Mouse (Mus musculus) G1E-ER4 (cell line): Measurements from ENCODE around the gene Ccdc97. TPM values are rescaled to one million over a fixed set of nuclear protein-coding genes. Genes with fewer than 3 reads are reported as not detected.

Experiments
- GATA1 ChIP-seq: IDR thresholded peaks from one replicate; pipeline ENCODE4 v1.8.0; 2012; ENCODE audit warnings: low read length, inconsistent platforms
- polyA plus RNA-seq: library from polyadenylated mRNA; stranded (reverse); fragments of >175 nt; gene quantifications from 2 replicates; pipeline ENCODE4 v1.2.3, GENCODE M21; 2012

Ccdc97 gene
- polyA plus RNA-seq, 1 experiment, result 114 TPM

DNA sequence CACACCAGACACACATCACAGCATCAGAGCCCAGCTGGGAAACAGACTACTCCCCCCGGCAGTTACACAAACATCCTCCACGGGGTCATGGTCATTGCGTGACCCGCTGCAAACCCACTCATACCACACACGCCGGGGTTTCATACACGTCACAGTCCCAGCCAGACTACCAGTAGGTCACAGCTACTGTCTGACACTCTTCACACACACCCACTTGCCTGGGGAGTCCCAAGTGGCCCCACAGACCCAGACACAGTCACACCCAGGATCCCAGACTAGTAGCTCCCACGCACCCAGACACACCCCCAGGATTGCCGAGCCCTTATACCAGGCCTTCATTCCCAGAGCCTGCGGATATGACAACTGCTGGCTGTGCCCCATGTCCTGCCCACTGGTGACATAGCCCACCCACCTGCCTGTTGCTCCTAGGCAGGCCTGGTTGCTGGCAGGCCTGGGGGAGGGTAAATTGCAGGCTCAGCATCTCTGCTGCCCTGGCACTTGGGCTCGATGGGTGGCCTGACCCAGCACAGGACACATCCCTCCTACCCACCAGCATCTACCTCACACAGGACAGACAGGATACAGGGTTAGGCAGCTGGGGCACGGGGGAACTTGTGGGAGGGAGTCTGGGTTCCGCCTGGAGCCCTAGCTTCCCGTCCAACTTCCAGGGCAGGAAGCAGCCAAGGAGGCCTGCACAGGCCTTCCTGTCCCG lies 11.2 kb downstream of the Ccdc97 start:
- no peak for TF ChIP-seq GATA1

DNA sequence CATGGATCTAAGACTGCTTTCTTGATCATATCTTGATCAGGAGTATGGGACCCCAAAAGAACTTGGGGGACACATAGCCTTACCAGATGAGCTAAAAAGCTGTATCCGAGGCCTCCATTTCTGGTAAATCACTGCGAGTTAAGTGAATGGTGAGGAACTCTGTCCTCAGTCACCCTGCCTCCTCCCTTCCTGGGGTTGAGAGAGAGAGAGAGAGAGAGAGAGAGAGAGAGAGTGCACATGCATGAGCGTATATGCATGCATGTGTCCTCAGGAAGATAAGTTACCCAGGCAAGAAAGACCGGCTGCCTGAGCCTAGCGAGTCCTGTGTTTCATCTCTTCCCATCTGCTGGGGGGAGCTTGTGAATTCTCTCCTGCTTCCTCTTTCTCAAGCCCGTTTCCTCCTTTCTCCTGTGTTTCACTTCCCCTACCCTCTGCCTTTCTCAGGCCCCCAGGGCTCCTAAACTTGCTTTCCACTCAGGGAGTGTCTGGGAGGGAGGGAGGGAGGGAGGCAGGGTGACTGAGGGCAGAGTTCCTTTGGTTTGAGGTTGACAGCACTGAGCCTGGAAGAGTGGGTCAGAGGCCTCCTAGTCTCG lies 12.2 kb downstream of the Ccdc97 start:
- TF ChIP-seq GATA1, result no peak

DNA sequence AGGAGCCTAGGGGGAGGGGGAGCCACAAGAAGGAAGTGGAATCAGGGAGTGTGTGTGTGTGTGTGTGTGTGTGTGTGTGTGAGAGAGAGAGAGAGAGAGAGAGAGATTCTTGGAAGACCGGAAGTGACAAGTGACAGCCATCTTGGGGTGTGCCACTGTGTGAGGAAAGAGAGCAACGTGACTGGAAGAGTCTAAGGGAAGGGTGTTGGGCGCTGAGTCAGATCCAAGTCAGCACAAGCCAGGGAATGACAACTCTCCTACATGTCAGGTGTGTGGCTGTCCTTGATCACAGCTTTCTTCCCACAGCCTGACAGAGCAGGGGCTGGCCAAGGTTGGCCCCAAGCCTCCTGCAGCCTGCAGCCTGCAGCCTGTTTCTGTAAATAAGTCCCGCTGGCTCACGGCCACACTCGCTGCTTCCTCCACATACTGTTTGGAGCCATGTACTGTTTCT lies 13.1 kb downstream of the Ccdc97 start:
- no peak for TF ChIP-seq GATA1

DNA sequence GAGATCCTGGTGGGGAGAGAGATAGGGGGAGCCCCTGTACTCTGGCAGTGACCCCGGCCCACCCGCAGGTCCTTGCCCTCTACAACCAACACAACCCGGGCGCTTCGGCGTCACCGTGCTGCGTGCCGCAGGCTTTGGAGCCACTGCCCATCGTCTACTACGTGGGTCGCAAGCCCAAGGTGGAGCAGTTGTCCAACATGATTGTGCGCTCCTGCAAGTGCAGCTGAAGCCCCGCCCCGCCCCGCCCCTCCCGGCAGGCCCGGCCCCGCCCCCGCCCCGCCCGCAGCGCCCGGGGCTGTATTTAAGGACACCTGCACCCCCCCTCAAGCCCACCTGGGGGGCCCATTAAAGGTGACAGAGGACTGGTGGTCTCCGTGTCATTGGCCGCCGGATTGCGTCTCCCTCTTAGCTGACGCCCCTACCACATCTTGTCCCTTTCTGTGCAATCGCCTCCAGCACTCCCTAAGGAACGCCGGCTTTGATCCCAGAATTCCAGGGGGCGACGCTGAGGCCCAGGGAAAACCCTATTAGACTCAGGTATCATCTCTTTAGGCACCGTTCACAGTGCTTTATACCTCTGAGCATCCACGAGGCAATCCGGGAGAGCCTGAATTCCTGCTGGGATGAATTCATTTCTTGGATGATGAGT lies 14.0 kb downstream of the Ccdc97 start:
- no peak for TF ChIP-seq GATA1

DNA sequence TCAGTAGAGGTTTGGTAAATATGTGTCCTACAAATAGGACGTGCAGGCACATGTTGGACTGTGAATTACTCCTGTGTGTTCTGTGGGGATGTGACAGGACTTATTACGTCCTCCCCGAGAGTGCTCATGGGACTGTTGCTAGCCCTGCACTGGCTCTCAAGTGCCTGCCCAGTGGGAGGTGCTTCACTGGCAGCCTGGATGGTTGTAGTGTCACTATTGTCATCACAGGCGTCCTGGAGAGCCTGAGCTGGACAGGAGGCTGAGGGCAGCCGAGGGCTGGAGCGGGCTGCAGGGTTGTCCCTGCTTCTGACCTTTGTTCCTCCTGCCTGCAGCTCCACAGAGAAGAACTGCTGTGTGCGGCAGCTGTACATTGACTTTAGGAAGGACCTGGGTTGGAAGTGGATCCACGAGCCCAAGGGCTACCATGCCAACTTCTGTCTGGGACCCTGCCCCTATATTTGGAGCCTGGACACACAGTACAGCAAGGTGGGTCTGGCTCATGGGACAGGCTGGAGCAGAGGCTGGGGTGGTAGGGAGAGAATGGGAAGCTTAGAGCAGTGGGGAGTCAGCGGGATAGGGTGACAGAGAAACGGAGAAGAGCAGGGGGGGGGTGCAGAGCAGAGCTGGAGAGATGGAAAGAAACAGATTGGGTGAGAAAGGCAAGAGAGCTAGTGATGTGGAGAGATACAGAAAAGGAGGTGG lies 14.9 kb downstream of the Ccdc97 start:
- TF ChIP-seq GATA1, result no peak

DNA sequence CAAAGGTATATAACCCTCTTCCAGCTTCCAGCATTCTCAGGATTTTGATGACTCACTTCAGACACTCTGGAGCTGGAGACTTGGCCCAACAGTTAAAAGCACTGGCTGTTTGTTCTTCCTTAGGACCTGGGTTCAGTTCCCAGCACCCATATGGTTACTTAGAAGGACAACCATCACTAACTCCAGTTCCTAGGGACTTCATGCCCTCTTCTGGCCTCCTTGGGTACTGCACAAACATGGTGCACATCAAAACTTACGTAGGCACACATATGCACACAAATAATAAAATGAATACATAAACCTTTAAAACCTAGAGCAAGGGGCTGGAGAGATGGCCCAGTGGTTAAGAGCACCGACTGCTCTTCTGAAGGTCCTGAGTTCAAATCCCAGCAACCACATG lies 16.5 kb downstream of the Ccdc97 start:
- no peak for TF ChIP-seq GATA1

DNA sequence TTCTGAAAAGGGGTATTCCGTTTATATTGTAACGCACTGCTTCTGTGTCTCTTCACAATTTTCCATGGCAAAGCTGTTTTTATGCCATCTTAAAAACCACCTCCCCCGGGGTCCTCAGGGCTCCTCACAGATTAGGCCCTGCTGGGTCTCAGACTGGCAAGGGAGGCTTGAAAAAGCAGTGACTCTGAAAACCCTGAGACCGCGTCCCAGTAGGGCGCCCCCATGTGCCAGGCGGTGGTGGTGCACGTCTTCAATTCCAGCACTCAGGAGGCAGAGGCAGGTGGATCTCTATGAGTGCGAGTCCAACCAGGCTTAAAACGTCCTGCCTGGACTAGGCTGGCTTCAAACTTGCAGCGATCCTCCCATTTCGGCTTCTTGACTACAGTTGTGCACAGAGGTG lies 18.2 kb downstream of the Ccdc97 start:
- TF ChIP-seq GATA1, result no peak

DNA sequence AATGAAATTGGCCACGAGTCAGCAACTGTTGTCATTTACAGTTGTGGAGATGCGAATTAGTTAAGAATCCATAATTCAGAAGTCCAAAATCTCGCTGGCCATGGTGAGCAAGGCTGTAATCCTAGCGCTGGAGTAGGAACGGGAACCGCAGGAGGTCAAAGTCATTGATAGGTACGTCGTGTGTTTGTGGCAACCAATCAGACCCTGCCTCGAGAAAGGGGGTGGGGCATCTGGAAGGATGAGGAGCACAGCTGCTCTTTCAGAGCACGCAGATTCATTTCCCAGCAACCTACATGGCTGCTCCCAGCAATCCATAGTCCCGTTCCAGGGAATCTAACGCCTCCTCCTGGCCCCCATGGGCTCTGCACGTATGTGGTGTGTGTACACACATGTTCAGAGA lies 19.0 kb downstream of the Ccdc97 start:
- TF ChIP-seq GATA1, result no peak

DNA sequence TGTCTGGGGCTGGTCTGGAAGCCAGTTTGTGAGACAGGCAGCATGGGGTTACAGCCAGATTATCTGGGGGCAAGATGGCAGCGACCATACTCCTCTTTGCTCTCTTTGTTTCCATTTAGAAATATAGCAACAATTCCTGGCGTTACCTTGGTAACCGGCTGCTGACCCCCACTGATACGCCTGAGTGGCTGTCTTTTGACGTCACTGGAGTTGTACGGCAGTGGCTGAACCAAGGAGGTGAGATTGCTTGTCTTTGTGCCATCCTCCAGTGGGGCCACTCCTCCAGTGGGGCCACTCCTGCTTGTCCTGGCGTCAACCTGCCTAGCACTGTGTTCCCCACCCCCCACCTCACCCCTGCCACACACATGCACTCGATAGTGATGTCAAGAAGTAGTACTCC lies 24.8 kb downstream of the Ccdc97 start:
- no peak for TF ChIP-seq GATA1

DNA sequence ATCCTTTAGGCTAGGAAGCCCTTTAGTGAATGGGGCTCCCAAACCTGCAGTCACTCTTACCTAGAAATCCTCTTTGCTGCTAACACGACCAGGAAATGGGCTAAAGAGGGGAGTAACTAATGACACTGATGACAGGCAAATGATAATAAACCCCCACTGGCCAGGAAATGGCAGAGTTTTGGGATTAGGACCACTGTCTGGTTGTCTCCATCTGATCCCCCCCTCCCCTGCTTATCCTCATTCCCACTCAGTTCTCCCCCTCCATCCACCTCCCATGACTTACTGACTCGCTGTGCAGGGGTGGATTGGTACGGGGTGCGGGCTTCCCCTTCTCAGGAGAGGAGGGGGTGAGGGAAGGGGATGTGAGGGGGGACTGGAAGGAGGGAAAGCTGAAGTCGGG lies 28.8 kb downstream of the Ccdc97 start:
- TF ChIP-seq GATA1, result no peak

DNA sequence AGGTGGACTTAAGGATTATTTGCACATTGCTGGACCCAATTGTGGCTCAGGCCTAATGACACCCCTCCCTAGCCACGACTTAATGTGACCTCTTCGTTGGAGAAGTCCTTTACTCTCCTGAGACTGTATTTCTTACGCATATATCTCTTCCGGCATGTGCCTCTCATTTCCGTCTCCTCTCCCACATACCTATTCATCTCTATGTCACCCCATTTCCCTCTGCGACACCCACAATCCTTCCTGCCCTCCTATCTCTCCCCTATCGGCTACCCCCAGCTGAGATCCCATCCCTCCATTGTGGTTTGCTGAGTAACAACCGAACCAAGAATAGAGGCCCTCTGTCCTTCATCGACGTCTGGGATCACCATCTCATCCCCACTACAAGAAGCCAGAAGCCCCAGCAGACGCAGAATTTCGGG lies 29.3 kb downstream of the Ccdc97 start:
- TF ChIP-seq GATA1, result peak; percentile 85

DNA sequence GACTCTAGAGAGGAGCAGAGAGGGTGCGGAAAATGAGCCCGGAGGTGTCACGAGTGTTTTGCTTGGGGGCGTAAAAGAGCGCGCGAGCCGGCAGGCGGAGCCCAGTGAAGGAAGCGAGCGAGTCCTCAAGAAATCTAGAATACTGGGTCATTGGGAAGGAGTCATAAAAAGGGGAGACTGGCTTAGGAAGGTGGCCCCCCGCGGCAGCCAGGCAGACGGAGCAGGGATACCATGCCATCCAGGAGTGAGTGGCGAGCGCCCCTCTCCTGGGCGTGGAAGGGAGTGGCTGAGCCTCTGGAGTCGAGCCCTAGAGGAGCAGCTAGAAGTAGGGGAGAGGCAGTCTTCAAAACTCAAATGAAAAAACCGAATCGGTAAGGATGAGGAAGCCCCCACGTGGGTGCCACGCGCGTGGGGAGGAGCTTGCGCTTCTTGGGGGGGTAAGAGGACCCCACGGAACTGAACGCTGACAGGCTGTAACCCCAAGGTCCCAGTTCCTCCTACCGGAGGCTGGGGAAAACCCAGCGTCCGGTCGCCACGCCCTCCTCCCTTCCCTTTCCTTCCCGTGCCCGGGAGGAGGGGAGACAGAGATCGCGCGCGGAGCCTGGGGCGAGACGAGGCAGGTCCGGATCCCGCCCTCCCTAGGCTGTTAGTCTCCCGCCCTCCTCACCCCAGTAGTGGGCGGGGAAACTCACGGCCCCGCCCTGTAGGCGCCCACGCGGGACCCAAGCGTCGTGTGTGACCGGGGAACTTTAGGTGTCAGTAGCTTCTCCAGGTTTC lies 29.9 kb downstream of the Ccdc97 start:
- no peak for TF ChIP-seq GATA1

DNA sequence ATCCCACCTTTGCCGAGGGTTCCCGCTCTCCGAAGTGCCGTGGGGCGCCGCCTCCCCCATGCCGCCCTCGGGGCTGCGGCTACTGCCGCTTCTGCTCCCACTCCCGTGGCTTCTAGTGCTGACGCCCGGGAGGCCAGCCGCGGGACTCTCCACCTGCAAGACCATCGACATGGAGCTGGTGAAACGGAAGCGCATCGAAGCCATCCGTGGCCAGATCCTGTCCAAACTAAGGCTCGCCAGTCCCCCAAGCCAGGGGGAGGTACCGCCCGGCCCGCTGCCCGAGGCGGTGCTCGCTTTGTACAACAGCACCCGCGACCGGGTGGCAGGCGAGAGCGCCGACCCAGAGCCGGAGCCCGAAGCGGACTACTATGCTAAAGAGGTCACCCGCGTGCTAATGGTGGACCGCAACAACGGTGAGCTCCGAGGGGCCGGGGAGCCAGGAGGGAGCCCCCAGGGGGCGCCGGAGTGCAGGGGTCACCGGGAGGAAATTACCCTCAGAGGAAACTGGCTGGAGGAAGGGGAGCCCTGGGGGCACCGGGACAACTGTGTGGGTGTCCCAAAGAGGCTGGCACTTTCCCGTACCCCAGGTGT lies 31.0 kb downstream of the Ccdc97 start:
- TF ChIP-seq GATA1, result no peak

DNA sequence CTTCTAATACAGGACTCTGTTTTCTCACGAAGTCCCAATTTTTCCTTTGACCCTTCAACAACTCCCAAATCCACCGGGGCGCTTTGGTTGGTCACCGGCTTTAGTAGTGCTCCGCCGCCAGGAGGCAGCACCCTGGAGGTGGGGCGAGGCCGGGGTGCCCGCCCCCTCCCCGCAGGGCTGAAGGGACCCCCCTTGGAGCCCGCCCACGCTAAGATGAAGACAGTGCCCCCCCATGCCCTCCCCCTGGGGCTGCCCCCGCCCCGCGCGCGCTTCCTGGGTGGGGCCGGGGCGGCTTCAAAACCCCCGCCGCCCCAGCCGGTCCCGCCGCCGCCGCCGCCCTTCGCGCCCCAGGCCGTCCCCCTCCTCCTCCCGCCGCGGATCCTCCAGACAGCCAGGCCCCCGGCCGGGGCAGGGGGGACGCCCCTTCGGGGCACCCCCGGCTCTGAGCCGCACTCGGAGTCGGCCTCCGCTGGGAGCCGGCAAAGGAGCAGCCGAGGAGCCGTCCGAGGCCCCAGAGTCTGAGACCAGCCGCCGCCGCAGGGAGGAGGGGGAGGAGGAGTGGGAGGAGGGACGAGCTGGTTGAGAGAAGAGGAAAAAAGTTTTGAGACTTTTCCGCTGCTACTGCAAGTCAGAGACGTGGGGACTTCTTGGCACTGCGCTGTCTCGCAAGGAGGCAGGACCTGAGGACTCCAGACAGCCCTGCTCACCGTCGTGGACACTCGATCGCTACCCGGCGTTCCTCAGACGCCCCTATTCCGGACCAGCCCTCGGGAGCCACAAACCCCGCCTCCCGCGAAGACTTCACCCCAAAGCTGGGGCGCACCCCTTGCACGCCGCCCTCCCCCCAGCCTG lies 32.0 kb downstream of the Ccdc97 start, which contains the start of gene Tgfb1:
Tgfb1 (plus strand) TSS at position 323 of the 852 bp plus-strand sequence.
- TF ChIP-seq GATA1, result no peak

DNA sequence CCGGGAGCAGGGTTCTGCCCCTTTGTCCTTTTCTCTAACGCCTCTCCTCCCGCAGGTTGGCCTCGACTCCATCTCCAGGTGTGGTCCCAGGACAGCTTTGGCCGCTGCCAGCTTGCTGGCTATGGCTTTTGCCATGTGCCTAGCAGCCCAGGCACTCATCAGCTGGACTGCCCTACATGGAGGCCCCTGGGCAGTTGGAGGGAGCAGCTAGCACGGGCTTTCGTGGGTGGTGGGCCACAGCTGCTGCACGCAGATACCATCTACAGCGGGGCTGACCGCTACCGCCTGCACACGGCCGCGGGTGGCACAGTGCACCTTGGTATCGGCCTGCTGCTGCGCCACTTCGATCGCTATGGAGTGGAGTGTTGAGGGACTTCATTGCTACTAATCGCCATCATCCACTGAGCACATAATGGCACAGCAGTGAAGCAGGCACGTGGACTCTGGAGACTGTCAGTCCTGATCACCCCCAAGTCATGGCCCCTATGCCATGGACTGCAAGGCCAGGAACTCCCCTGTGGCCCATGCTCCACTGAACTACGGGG lies 32.9 kb downstream of the Ccdc97 start:
- TF ChIP-seq GATA1, result no peak
